Mouse (Mus musculus) layer of hippocampus, adult 2 months (tissue): ENCODE measurements at regions not wholly inside any gene's neighbourhood (a gene's known extent, or its start where the extent isn't known, plus 50 kb on each side); places are given as distances from the start of the nearest gene placed in this dataset.

Experiments
- DNase-seq, 2 experiments: peaks; one replicate each; pipeline ENCODE4 v3.0.0; 2022; ENCODE audit warnings: low spot score in 2 of 2
- H3K27ac ChIP-seq: fragments of 200-600 bp; 2 replicates; pipeline ENCODE4 v1.8.1; 2022
- H3K4me3 ChIP-seq: fragments of 200-600 bp; 2 replicates; pipeline ENCODE4 v1.8.1; 2022; ENCODE audit warnings: mild to moderate bottlenecking
- CTCF ChIP-seq: fragments of 200-600 bp; conservative IDR thresholded peaks from 2 replicates; pipeline ENCODE4 v1.8.1; 2022; ENCODE audit warnings: antibody characterized with exemption, mild to moderate bottlenecking, moderate library complexity

DNA sequence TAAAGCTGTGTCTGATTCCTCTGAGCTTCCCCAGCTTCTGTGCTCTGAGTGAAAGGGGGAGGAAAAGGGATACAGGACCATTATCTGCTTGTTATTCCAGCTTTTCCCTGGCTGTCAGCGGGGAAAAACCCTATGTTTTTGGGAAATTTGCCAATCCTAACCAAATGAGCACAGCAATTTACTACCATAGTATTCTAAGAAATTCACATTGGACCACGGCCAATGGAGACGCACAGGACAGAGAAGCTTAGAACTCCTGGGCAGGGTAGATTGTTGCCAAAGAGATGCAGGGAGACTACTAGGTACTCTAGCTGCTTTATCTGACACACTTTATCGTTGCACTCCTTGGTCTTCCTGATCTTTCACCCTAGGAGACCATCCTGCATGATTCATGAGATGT, 303.2 kb downstream of the Olfm3 start:
- Histone ChIP-seq H3K27ac (no peak overlapping the region), H3K4me3 (no peak overlapping the region)
- DNase-seq: no peak
- no peak for TF ChIP-seq CTCF

DNA sequence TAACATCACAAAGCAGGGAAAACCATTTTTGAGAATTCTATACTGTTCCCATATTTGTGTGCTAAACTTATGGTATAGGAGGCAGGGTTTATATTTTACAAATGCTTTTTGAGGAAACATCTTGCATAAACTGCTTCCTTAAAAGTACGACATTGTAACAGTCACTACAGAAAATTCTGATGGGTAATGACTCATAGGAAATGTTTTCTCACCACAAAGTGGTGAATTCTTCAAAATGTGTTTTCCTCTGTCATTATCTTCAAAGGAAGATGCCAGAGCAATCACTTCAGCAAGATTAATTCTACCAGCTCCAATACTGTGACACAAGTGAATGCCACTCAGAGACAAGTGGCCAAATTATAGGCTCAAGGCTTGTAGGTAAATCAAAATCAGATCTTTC, 308.0 kb downstream of the Olfm3 start:
- H3K4me3 ChIP-seq: no peak overlapping the region
- no peak overlapping the region for H3K27ac ChIP-seq
- no peak for DNase-seq
- no peak for TF ChIP-seq CTCF

DNA sequence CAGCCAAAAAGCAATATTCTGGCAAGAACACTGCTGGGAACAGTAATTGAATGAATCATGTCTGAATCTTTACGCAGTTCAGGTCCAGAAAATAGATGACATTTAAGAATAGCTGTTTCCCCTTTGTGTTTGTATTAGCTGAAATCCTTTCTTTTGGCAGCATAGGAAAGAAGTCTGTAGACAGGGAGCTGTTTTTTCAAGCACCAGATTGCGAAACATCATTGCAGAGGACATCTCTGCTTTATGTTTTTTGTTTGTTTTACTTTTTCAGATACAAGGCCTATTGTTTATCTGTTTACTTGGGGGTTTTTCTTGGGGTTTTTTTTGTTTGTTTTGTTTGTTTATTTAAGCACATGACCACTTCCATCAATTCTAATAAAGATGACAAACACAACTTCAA, 309.6 kb downstream of the Olfm3 start:
- DNase-seq: no peak
- Histone ChIP-seq H3K4me3 (no peak overlapping the region), H3K27ac (no peak overlapping the region)
- TF ChIP-seq CTCF: no peak

DNA sequence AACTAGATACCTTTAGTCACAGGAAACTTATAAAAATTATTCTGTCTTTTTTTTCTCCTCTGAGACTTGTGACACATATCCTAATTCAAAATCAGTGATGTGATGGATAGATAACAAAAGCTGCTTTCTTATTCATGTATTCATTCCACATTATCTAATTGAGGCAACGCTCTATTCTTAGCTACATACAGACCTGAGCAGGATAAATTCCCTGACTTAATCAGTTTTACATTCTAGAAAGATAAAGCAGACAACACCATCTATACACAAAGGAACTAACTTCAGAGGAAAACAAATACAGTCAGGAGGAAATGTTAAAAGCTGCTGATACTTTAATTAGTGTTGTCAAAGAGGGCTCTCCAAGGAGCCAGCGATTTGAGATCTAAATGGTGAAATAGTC, 336.6 kb downstream of the Olfm3 start:
- TF ChIP-seq CTCF: no peak
- DNase-seq: no peak
- H3K27ac ChIP-seq: no peak overlapping the region
- no peak overlapping the region for H3K4me3 ChIP-seq

DNA sequence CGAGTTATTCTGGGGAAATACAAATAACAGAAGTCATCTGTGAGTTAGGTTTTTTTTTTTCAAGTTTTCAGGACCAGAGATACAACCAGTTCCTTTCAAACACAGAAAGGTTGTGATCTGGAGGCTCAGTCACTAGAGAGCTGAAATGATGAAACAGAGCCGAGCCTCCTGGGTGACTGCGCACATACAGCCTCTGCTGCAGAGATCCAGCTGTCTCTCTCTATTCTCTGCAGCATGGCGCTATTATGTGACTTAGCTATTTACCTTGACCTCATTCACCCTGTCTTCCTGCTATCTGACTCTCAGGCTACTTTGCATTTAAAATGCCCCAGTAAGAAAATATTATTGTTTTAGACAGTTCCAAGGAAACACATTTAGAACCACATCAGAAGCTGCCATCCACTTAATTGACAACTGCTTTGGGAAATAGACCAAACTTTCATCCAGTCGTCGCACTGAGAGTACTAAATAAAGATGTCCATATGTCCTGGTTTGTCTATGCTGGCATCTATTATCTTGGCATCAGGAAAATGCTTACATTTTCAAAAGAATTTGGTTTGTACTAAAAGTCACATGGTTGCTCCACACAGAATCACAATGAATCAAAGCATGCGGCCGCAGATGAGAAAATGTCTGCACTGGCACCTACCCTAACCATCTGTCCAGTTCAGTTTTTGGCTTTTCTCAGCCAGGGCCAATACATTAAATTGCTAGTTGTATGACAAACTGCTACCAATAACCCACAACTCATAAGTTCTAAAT, 348.9 kb downstream of the Olfm3 start:
- no peak overlapping the region for H3K27ac ChIP-seq
- no peak for TF ChIP-seq CTCF
- peak; percentile 5 to 13 for DNase-seq
- no peak overlapping the region for H3K4me3 ChIP-seq

GRCm38 (mm10) chr3:115276207-115276606, 372.3 kb downstream of the Olfm3 start:
- H3K4me3 ChIP-seq: no peak overlapping the region
- no peak overlapping the region for H3K27ac ChIP-seq
- no peak for TF ChIP-seq CTCF
- DNase-seq: no peak

GRCm38 (mm10) chr3:115281233-115281632, 377.4 kb downstream of the Olfm3 start:
- TF ChIP-seq CTCF: no peak
- no peak for DNase-seq
- no peak overlapping the region for H3K4me3 ChIP-seq

GRCm38 (mm10) chr3:115284487-115284886, 380.6 kb downstream of the Olfm3 start:
- no peak for TF ChIP-seq CTCF
- H3K4me3 ChIP-seq: no peak overlapping the region
- no peak overlapping the region for H3K27ac ChIP-seq
- DNase-seq: no peak

More at GRCm38 (mm10) chr3:115281233-115281632, 377.4 kb downstream of the Olfm3 start:
- no peak overlapping the region for H3K27ac ChIP-seq
